In genomic region chr10:3956471-3956870, GRCm38 (mm10) we compare ENCODE assay signal across 23 mouse cellular contexts.
"Had no signal": no experiment of that assay in that cellular context is flagged by ENCODE, and none has a peak within 500 bp of the region (broad histone marks: within the 10 kb centered on the region; RNA-seq: fewer than 3 reads in every experiment).

No protein-coding gene starts in this region.

- H3K27me3 ChIP-seq: limb, embryonic 12.5 days; limb, embryonic 15.5 days; midbrain, embryonic 12.5 days; midbrain, embryonic 15.5 days; neural tube, embryonic 12.5 days; neural tube, embryonic 15.5 days; stomach, embryonic 15.5 days had no signal

- H3K9ac ChIP-seq: limb, embryonic 12.5 days; limb, embryonic 15.5 days; liver, embryonic 14.5 days; liver, postnatal 0 days; lung, embryonic 14.5 days; midbrain, embryonic 12.5 days; midbrain, embryonic 15.5 days; neural tube, embryonic 12.5 days; neural tube, embryonic 15.5 days; stomach, embryonic 15.5 days had no signal

- H3K36me3 ChIP-seq: midbrain, embryonic 15.5 days; neural tube, embryonic 15.5 days had no signal

- H3K27ac ChIP-seq: limb, embryonic 12.5 days; limb, embryonic 15.5 days; liver, embryonic 14.5 days; macrophage; midbrain, embryonic 12.5 days; midbrain, embryonic 15.5 days; neural tube, embryonic 12.5 days; neural tube, embryonic 15.5 days; stomach, embryonic 15.5 days had no signal

- H3K4me2 ChIP-seq: limb, embryonic 12.5 days; limb, embryonic 15.5 days; liver, embryonic 11.5 days; lung, embryonic 14.5 days; midbrain, embryonic 12.5 days; midbrain, embryonic 15.5 days; neural tube, embryonic 12.5 days; neural tube, embryonic 15.5 days; stomach, embryonic 15.5 days had no signal

- H3K9me3 ChIP-seq: limb, embryonic 15.5 days; midbrain, embryonic 12.5 days; midbrain, embryonic 15.5 days; neural tube, embryonic 12.5 days; neural tube, embryonic 15.5 days; stomach, embryonic 15.5 days had no signal

- ATAC-seq: liver, postnatal 0 days; lung, postnatal 0 days; midbrain, embryonic 15.5 days had no signal

- DNase-seq: kidney, postnatal 14 days; kidney, postnatal 4 days; left cerebral cortex, postnatal 4 days; liver, postnatal 0 days; lung, embryonic 14.5 days; right cerebral cortex, adult 18-20 months; right cerebral cortex, postnatal 14 days; right cerebral cortex, postnatal 4 days; spleen, adult 18-20 months; thymus, adult 2 months; thymus, postnatal 14 days; thymus, postnatal 4 days had no signal

- H3K4me1 ChIP-seq: limb, embryonic 12.5 days; limb, embryonic 15.5 days; midbrain, embryonic 12.5 days; midbrain, embryonic 15.5 days; neural tube, embryonic 12.5 days; neural tube, embryonic 15.5 days; stomach, embryonic 15.5 days had no signal

- H3K4me3 ChIP-seq: limb, embryonic 12.5 days; limb, embryonic 15.5 days; midbrain, embryonic 12.5 days; midbrain, embryonic 15.5 days; neural tube, embryonic 12.5 days; neural tube, embryonic 15.5 days; stomach, embryonic 15.5 days had no signal
